Mouse (Mus musculus) left cerebral cortex, adult 6 months (tissue): ENCODE data around the gene Cyb5rl. TPM values are rescaled to one million over a fixed set of nuclear protein-coding genes. Genes with fewer than 3 reads are reported as not detected.

Experiments used
- long read RNA-seq, 2 experiments: library from polyadenylated mRNA; unstranded; transcript quantifications; one replicate each; pipeline ENCODE4 v2.0.0; 2019 to 2020
- polyA plus RNA-seq: library from polyadenylated mRNA; unstranded; fragments of <200 nt; fragmentation: Nextera tagmentation; gene quantifications from 2 replicates; pipeline ENCODE4 v1.2.3, GENCODE M21; 2021

Gene Cyb5rl
- 3.4 and 5.5 TPM in 2 replicates for polyA plus RNA-seq
- long read RNA-seq, experiment 1, transcript Cyb5rl-203 (7 exons, 2,516 nt): major isoform, 11 of 28 reads
- long read RNA-seq, experiment 1, partial matches to known transcripts: 0 of 28 reads
- long read RNA-seq, experiment 1, other reads (novel, unspliced or antisense): 17 of 28 reads
- long read RNA-seq, experiment 2, partial matches to known transcripts: 0 of 6 reads
- long read RNA-seq, experiment 2, other reads (novel, unspliced or antisense): 3 of 6 reads

GRCm38 (mm10) chr4:107066252-107067124, at the start of gene Cyb5rl, which contains the start of gene Mrpl37:
TSS of gene Cyb5rl (plus strand) at chr4:107066988.
TSS of gene Mrpl37 (minus strand) at chr4:107066868.

GRCm38 (mm10) chr4:107096841-107097373, 30.1 kb downstream of the Cyb5rl start, which contains the start of gene Cdcp2:
TSS of gene Cdcp2 (plus strand) at chr4:107096891.

Other genes starting within 250 kb of the Cyb5rl start
- gene Ssbp3, start 156.3 kb upstream of the Cyb5rl start, polyA plus RNA-seq: 23.9 and 32.2 TPM in 2 replicates
- gene Mrpl37, start 120 bp upstream of the Cyb5rl start, polyA plus RNA-seq: 29.3 and 37.6 TPM in 2 replicates
- gene Cdcp2, start 29.9 kb downstream of the Cyb5rl start, polyA plus RNA-seq: not detected in 2 replicates
- 333 and 480 TPM in 2 replicates for gene Tmem59, start 111.4 kb downstream of the Cyb5rl start, polyA plus RNA-seq
- gene Tceanc2, start 112.1 kb downstream of the Cyb5rl start, polyA plus RNA-seq: 8.5 and 10.1 TPM in 2 replicates
- not detected in 2 replicates for gene Ldlrad1, start 142.2 kb downstream of the Cyb5rl start, polyA plus RNA-seq
- gene Lrrc42, start 186.5 kb downstream of the Cyb5rl start, polyA plus RNA-seq: 14.3 and 18.9 TPM in 2 replicates
- 58.1 and 59.7 TPM in 2 replicates for gene Hspb11, start 186.6 kb downstream of the Cyb5rl start, polyA plus RNA-seq
- gene Dio1, start 240.2 kb downstream of the Cyb5rl start, polyA plus RNA-seq: not detected in 2 replicates
- 101 and 135 TPM in 2 replicates for gene Yipf1, start 247.4 kb downstream of the Cyb5rl start, polyA plus RNA-seq